Mouse (Mus musculus): ENCODE measurements around the gene Apoe.

- TF ChIP-seq MAX (IDR thresholded peaks at IDR 0.05; ENCODE audit: low read depth) (no peak), POLR2A (IDR thresholded peaks at IDR 0.05; ENCODE audit: insufficient read length, low read depth) (no peak)
Measured at GRCm38 (mm10) chr7:19724167-19724566, 25.2 kb upstream of the Apoe start.
